Mouse (Mus musculus): Measurements from ENCODE around the gene Fbxo39. TPM values are rescaled to one million over a fixed set of nuclear protein-coding genes. Genes with fewer than 3 reads are reported as not detected.
"Not testable (repeated sequence)": the region's sequence is repeated elsewhere in the genome, so short reads cannot be mapped to it uniquely, and the experiment has no call there.

The Fbxo39 gene
- polyA plus RNA-seq, 1 experiment from 2014 or later: not detected

GRCm38 (mm10) chr11:72324431-72324830 is 10.2 kb downstream of the Fbxo39 start:
- Histone ChIP-seq H3K4me3 (no peak overlapping the region), H3K4me1 (no peaks in the 10 kb centered on the region), H3K4me2 (no peak overlapping the region), H3K36me3 (no peaks in the 10 kb centered on the region), H3K27ac (no peak overlapping the region), H3K27me3 (no peaks in the 10 kb centered on the region), H3K9ac (no peak overlapping the region), H3K9me3 (no peaks in the 10 kb centered on the region)
- ATAC-seq (ENCODE audit: insufficient number of reproducible peaks, low FRiP score, low TSS enrichment, low read depth): no peak
- WGBS: 79% methylated on average over 3 of the region's 3 CpGs

- WGBS: 81% methylated on average over 4 of the region's 4 CpGs
These were observed 11.5 kb downstream of the Fbxo39 start for GRCm38 (mm10) chr11:72325701-72326100.

GRCm38 (mm10) chr11:72332951-72333667 is 18.9 kb downstream of the Fbxo39 start:
- Histone ChIP-seq H3K9me3 (no peaks in the 10 kb centered on the region), H3K4me2 (no peak overlapping the region), H3K9ac (no peak overlapping the region), H3K27me3 (no peaks in the 10 kb centered on the region), H3K4me1 (peaks cover 6% of the 10 kb centered on the region; the same call in 1 of the 2 replicates), H3K27ac (no peak overlapping the region), H3K4me3 (no peak overlapping the region), H3K36me3 (no peaks in the 10 kb centered on the region)
- no peak for ATAC-seq (ENCODE audit: insufficient number of reproducible peaks, low FRiP score, low TSS enrichment, low read depth)
- WGBS: 61% methylated on average over 9 of the region's 9 CpGs

More at GRCm38 (mm10) chr11:72325701-72326100, 11.5 kb downstream of the Fbxo39 start:
- H3K27me3 ChIP-seq: no peaks in the 10 kb centered on the region
- no peak overlapping the region for H3K27ac ChIP-seq
- H3K9ac ChIP-seq: no peak overlapping the region
- H3K36me3 ChIP-seq: no peaks in the 10 kb centered on the region
- ATAC-seq (ENCODE audit: insufficient number of reproducible peaks, low FRiP score, low TSS enrichment, low read depth): no peak
- no peak overlapping the region for H3K4me3 ChIP-seq
- no peak overlapping the region for H3K4me2 ChIP-seq
- H3K9me3 ChIP-seq: no peaks in the 10 kb centered on the region
- no peaks in the 10 kb centered on the region for H3K4me1 ChIP-seq

- Histone ChIP-seq H3K4me3 (no peak overlapping the region), H3K4me1 (peaks cover 8% of the 10 kb centered on the region; the same call in 1 of the 2 replicates), H3K36me3 (no peaks in the 10 kb centered on the region), H3K4me2 (no peak overlapping the region), H3K9me3 (no peaks in the 10 kb centered on the region), H3K9ac (no peak overlapping the region), H3K27ac (no peak overlapping the region), H3K27me3 (no peaks in the 10 kb centered on the region)
- 73% methylated on average over 4 of the region's 4 CpGs for WGBS
- ATAC-seq (ENCODE audit: insufficient number of reproducible peaks, low FRiP score, low TSS enrichment, low read depth): no peak
These were observed 20.4 kb downstream of the Fbxo39 start for GRCm38 (mm10) chr11:72334653-72335052.

- Histone ChIP-seq H3K9ac (no peak overlapping the region), H3K27me3 (no peaks in the 10 kb centered on the region), H3K4me1 (peaks cover 8% of the 10 kb centered on the region; the same call in 1 of the 2 replicates), H3K9me3 (no peaks in the 10 kb centered on the region), H3K4me2 (no peak overlapping the region), H3K4me3 (no peak overlapping the region), H3K27ac (no peak overlapping the region), H3K36me3 (no peaks in the 10 kb centered on the region)
- no peak for ATAC-seq (ENCODE audit: insufficient number of reproducible peaks, low FRiP score, low TSS enrichment, low read depth)
- WGBS: 77% methylated on average over 8 of the region's 8 CpGs
These were observed 22.5 kb downstream of the Fbxo39 start for GRCm38 (mm10) chr11:72336726-72337125.

- Histone ChIP-seq H3K9ac (no peak overlapping the region), H3K36me3 (no peaks in the 10 kb centered on the region), H3K4me1 (peaks cover 8% of the 10 kb centered on the region; the same call in 1 of the 2 replicates), H3K9me3 (no peaks in the 10 kb centered on the region), H3K27ac (no peak overlapping the region), H3K4me2 (no peak overlapping the region), H3K4me3 (no peak overlapping the region), H3K27me3 (no peaks in the 10 kb centered on the region)
- 38% methylated on average over 5 of the region's 5 CpGs for WGBS
- ATAC-seq (ENCODE audit: insufficient number of reproducible peaks, low FRiP score, low TSS enrichment, low read depth): no peak
These were observed 24.2 kb downstream of the Fbxo39 start for GRCm38 (mm10) chr11:72338437-72338871.

GRCm38 (mm10) chr11:72339716-72340115 is 25.5 kb downstream of the Fbxo39 start:
- 65% methylated on average over 4 of the region's 4 CpGs for WGBS
- no peak overlapping the region for H3K4me2 ChIP-seq
- no peaks in the 10 kb centered on the region for H3K27me3 ChIP-seq
- H3K9me3 ChIP-seq: no peaks in the 10 kb centered on the region
- no peak overlapping the region for H3K9ac ChIP-seq
- no peaks in the 10 kb centered on the region for H3K36me3 ChIP-seq
- no peak for ATAC-seq (ENCODE audit: insufficient number of reproducible peaks, low FRiP score, low TSS enrichment, low read depth)
- H3K4me1 ChIP-seq: peaks cover 8% of the 10 kb centered on the region; the same call in 1 of the 2 replicates
- H3K27ac ChIP-seq: no peak overlapping the region
- H3K4me3 ChIP-seq: no peak overlapping the region

- Histone ChIP-seq H3K4me3 (no peak overlapping the region), H3K27me3 (no peaks in the 10 kb centered on the region), H3K9me3 (no peaks in the 10 kb centered on the region), H3K4me2 (no peak overlapping the region), H3K4me1 (0 out of 2 replicates have a peak, but pooled peaks cover 3% of the 10 kb centered on the region), H3K9ac (no peak overlapping the region), H3K27ac (no peak overlapping the region), H3K36me3 (no peaks in the 10 kb centered on the region)
- peak; percentile 55; the same call in 1 of the 2 replicates for ATAC-seq (ENCODE audit: insufficient number of reproducible peaks, low FRiP score, low TSS enrichment, low read depth)
- 7% methylated on average over 7 of the region's 7 CpGs for WGBS
These were observed 28.4 kb downstream of the Fbxo39 start for GRCm38 (mm10) chr11:72342549-72343237.

GRCm38 (mm10) chr11:72343238-72343625 is 29.0 kb downstream of the Fbxo39 start:
- not testable (repeated sequence) for H3K27me3 ChIP-seq; H3K36me3 ChIP-seq; H3K4me1 ChIP-seq; H3K27ac ChIP-seq; H3K4me2 ChIP-seq; H3K9ac ChIP-seq; H3K9me3 ChIP-seq; H3K4me3 ChIP-seq; ATAC-seq (ENCODE audit: insufficient number of reproducible peaks, low FRiP score, low TSS enrichment, low read depth)
- 90% methylated on average over 5 of the region's 5 CpGs for WGBS

- no peak overlapping the region for H3K27ac ChIP-seq
- no peaks in the 10 kb centered on the region for H3K27me3 ChIP-seq
- WGBS: 25% methylated on average over 8 of the region's 8 CpGs
- no peak overlapping the region for H3K9ac ChIP-seq
- no peaks in the 10 kb centered on the region for H3K36me3 ChIP-seq
- no peak for ATAC-seq (ENCODE audit: insufficient number of reproducible peaks, low FRiP score, low TSS enrichment, low read depth)
- no peak overlapping the region for H3K4me2 ChIP-seq
- no peak overlapping the region for H3K4me3 ChIP-seq
- peaks cover 3% of the 10 kb centered on the region; the same call in 1 of the 2 replicates for H3K4me1 ChIP-seq
- H3K9me3 ChIP-seq: no peaks in the 10 kb centered on the region
These were observed 29.7 kb downstream of the Fbxo39 start for GRCm38 (mm10) chr11:72343904-72344303.

GRCm38 (mm10) chr11:72344486-72344885 is 30.2 kb downstream of the Fbxo39 start:
- peaks cover 6% of the 10 kb centered on the region; the same call in 1 of the 2 replicates for H3K4me1 ChIP-seq
- no peak overlapping the region for H3K9ac ChIP-seq
- H3K4me2 ChIP-seq: no peak overlapping the region
- no peak for ATAC-seq (ENCODE audit: insufficient number of reproducible peaks, low FRiP score, low TSS enrichment, low read depth)
- H3K36me3 ChIP-seq: no peaks in the 10 kb centered on the region
- no peaks in the 10 kb centered on the region for H3K9me3 ChIP-seq
- H3K27ac ChIP-seq: no peak overlapping the region
- H3K4me3 ChIP-seq: no peak overlapping the region
- no peaks in the 10 kb centered on the region for H3K27me3 ChIP-seq
- WGBS: 82% methylated on average over 11 of the region's 11 CpGs

GRCm38 (mm10) chr11:72348563-72348962 is 34.3 kb downstream of the Fbxo39 start:
- Histone ChIP-seq H3K27me3 (no peaks in the 10 kb centered on the region), H3K36me3 (no peaks in the 10 kb centered on the region), H3K9ac (no peak overlapping the region), H3K27ac (no peak overlapping the region), H3K9me3 (no peaks in the 10 kb centered on the region), H3K4me2 (no peak overlapping the region), H3K4me3 (no peak overlapping the region), H3K4me1 (peaks cover 6% of the 10 kb centered on the region; the same call in 1 of the 2 replicates)
- ATAC-seq (ENCODE audit: insufficient number of reproducible peaks, low FRiP score, low TSS enrichment, low read depth): no peak
- 32% methylated on average over 10 of the region's 10 CpGs for WGBS

Measured in limb, embryonic 15.5 days (tissue).